Mouse (Mus musculus) MEL (cell line): ENCODE results near the gene Dus2.

ENCODE experiments used
- BHLHE40 ChIP-seq: IDR thresholded peaks from 2 replicates; pipeline ENCODE4 v1.6.1; 2012; ENCODE audit warnings: low read depth, mild to moderate bottlenecking, inconsistent platforms, low read length, improper control_type of control experiment, borderline replicate concordance
- CTCF ChIP-seq, 3 experiments: IDR thresholded peaks in 2 of 3; conservative IDR thresholded peaks in 1 of 3; 2 replicates each; pipeline ENCODE4 v1.5.1; 2011 to 2012; ENCODE audit warnings: low read length in 3 of 3, low read depth in 2 of 3, mild to moderate bottlenecking in 2 of 3, improper control_type of control experiment in 1 of 3, inconsistent platforms in 1 of 3, mixed read lengths in 1 of 3, moderate library complexity in 1 of 3; ENCODE audit not compliant: control insufficient read depth in 1 of 3, insufficient read depth in 1 of 3, poor library complexity in 1 of 3, severe bottlenecking in 1 of 3
- ELF1 ChIP-seq: IDR thresholded peaks from 2 replicates; pipeline ENCODE4 v1.6.1; 2014; ENCODE audit warnings: low read depth, mild to moderate bottlenecking, inconsistent platforms, low read length, improper control_type of control experiment, moderate library complexity
- MAX ChIP-seq: IDR thresholded peaks from 2 replicates; pipeline ENCODE4 v1.6.1; 2011; ENCODE audit warnings: low read length, improper control_type of control experiment
- NRF1 ChIP-seq: IDR thresholded peaks from 2 replicates; pipeline ENCODE4 v1.6.1; 2014; ENCODE audit warnings: low read depth, mild to moderate bottlenecking, inconsistent platforms, low read length, improper control_type of control experiment, moderate library complexity; ENCODE audit not compliant: poor library complexity, insufficient read depth, severe bottlenecking

DNA sequence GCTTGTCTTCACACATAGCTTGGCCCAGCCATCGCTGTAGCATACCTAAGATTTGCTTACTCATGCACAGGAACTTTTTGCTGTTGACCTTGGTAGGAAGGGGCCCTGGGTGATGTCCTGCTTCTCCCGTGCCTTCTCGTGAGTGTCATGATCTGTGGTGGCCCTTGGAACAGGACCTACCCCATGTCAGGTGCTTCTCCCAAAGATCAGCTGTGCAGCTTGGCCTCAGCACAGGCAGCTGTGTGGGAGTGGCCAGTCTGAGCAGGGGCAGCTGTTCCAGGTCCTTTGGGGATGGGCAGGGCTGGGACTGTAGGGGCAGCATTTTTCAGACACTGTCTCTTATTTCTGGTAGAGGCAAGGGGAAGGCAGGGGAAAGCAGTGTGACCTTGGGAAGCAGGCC lies 53.0 kb downstream of the Dus2 start:
- TF ChIP-seq CTCF (IDR thresholded peaks at IDR 0.05 in 2 of 3, conservative IDR thresholded peaks at IDR 0.05 in 1 of 3; ENCODE audit: control insufficient read depth in 1 of 3, insufficient read depth in 1 of 3, low read depth in 2 of 3, low read length in 3 of 3, poor library complexity in 1 of 3, severe bottlenecking in 1 of 3) (no peak), ELF1 (no peak), BHLHE40 (no peak), NRF1 (no peak), MAX (no peak)
